Mouse (Mus musculus) spleen, embryonic (tissue): ENCODE data around the gene Polr2e.

Source experiments
- CTCF ChIA-PET: fragments of 350-600 bp; sonication (Branson Sonifier 250); formaldehyde crosslinking; loops from one replicate; lab custom pipeline; 2022; lab: Charles Lee

The Polr2e gene

DNA sequence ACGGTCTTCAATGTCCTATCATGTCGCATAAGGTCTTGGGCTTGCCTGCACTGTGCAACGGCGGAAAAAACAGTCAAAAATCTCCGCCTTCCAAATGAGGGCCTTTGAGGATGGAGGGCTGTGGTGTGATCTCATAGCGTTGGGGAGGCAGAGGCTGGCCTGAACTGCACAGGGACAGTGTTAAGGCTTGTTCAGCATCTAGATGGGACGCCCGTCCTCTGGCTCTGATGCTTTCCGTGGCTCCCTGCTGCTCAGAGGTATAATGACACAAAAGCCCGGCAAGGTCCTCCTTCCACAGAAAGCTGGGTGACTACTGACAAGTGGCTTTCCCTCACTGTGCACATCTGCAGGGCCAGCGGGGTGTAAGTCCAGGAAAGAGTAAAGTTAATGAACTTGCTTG is 19.4 kb downstream of the Polr2e start:
- CTCF ChIA-PET: interaction anchor here (0.8 kb wide), 1 partner anchor 32 kb away, joined by 3 read pairs; no protein-coding TSS in a partner anchor

DNA sequence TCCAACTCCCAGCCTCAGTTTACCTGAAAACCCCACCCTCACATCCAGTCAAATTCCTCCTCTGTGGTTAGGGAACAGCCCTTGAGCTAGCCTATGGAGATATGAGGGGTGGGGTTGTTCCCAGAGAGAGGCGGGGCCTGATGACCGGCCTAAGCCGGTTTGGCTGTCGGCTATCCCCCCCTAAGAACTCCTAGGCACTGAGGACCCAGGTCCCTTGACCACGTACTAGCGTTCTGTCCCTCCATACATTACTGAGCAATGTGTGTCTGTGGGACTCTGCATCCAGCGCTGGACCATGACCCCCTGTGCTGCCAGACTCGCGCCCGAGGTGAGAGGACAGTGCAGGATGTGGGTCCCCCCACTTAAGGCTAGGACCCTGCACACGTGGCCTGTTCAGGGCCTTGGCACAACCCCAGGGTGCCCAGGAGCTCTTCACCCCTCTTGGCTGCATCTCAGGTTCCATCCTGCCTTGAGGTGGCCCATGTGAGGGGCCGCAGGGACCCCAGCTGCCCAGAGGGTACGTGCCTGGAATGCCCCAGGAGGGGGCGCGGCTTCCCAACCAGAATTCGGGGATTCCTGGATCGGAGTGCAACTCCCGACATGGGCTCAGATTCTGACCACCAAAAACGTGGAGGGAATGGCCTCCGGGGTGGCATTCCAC is 20.0 kb downstream of the Polr2e start:
- CTCF ChIA-PET: no interaction called here

DNA sequence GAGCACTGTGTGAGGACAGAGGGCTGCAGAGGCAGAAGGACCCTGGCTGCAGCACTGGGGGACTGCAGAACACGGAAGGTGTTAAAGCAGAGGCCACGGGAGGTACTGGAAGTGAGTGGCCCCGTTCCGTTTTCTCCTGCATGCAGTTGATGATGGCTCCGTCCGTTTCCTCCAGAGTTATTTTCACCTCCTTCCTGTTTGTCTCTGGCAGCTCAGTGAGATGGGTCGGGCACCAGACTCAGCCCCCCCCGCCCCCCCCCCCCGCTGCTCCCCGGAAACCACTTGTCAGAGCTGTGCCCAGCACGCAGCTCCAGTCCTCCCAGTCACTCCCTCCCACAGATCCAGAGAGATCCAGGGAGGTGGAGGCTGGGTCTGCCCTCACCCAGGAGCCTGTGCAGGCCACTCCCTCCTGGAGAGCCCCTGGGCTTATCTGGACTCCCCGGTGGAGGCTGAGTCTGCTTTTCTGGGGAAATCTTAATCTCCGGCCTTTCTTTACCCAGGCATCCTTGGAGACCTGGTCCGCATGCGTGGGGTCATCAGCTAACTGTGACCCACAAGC is 20.8 kb downstream of the Polr2e start:
- CTCF ChIA-PET: no interaction called here

DNA sequence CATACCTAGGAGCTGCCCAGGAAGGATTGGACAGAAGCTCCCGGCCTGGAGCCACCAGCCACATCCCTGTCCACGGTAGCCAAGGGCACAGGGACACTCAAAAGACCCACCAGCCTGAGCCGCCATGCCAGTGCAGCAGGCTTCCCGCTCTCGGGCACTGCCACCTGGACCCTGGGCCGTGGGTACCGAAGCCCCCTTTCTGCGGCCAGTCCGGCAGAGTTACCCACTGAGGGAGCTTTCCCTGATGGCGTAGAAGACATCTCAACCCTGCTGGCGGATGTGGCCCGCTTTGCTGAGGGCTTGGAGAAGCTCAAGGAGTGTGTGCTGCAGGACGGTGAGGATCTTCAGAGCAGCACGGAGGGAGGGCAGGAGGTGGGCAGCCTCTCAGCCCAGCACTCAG is 21.8 kb downstream of the Polr2e start:
- CTCF ChIA-PET: interaction anchor here (0.7 to 2.0 kb wide), 6 partner anchors 8 to 97 kb away, joined by 3 to 7 read pairs (median 4); no protein-coding TSS in a partner anchor

DNA sequence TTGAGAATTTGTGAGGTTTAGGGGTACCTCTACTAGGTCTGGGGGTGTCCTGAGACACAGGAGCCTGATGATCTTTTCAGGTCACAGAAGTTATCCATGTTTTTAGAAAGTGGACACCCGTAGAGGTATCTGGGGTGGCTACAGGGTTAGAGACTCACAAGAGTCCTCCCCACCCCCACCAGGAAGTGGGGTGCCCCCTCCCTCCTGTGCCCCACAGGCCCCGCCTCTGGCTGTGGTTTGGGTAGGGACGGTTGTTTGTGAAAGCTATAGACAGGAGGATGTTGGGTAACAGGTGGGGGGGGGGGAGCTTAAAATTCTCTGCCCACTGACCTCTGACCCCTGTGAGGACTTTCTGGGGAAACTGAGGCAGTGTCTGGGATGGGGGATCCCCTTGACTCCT is 22.2 kb downstream of the Polr2e start:
- CTCF ChIA-PET: interaction anchor here (0.7 to 2.0 kb wide), 6 partner anchors 9 to 98 kb away, joined by 3 to 7 read pairs (median 4); no protein-coding TSS in a partner anchor

DNA sequence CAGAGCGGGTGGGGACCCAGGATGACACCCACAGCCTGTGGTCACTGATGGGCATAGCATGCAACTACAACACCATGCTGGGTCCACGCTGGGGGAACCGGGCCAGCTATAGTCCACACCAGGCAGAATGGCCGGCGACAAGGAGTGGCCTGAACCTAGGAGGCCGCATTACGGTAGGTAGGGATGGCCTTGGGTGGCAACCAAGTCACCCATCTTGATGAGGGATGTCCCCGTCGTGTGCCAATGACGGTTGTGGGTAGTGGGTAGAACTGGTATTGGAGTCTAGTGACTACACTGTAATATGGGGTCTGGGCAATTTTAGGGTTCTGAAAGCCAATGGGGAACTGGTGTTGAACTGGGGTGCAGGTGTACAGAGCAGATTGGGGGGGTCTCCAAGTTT is 22.7 kb downstream of the Polr2e start:
- CTCF ChIA-PET: interaction anchor here (0.7 to 2.0 kb wide), 4 partner anchors 9 to 27 kb away, joined by 3 to 7 read pairs (median 4); no protein-coding TSS in a partner anchor

DNA sequence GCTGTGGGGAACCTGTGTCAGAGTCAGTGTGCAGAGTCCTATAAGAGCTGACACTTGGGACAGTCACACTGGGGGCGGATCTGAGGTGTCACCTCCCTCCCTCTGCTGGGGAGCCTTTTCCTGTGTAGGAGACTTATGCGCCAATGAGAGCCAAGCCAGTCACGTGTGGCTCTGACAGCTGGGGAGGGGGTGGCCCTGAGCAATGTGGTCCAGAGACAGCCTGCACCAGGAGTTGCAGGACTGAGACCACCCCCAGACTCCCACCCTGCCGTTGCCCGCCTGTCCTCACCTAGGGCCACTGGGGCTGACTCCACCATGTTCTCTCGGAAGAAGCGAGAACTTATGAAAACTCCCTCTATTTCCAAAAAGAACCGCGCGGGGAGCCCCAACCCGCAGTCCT is 23.1 kb downstream of the Polr2e start, which contains the start of gene Arhgap45:
Gene Arhgap45, plus strand, starts transcription at position 143 of the 400 bp plus-strand sequence.
- CTCF ChIA-PET: interaction anchor here (1.3 to 2.0 kb wide), 2 partner anchors 9 to 27 kb away, joined by 3 to 7 read pairs; no protein-coding TSS in a partner anchor

DNA sequence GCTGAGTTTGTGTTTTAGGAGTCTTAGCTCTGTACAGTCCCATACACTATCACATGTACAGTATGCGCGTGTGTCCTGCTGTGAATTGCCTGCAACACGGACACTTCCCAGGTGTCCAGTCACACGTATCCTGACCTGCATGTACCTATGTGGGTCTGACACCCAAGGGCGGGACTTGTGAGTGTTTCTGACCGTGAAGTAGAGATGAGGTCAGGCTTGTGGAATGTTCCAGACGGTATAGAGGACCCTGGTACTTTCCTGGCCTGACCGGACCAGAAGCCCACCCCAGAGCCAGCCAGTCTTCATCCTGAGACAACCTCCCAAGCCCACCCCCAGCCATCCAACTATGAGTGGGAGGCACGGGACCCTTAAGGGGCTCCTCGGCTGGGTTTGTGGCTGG is 24.0 kb downstream of the Polr2e start:
- CTCF ChIA-PET: interaction anchor here (0.6 kb wide), 1 partner anchor 88 kb away, joined by 3 read pairs; no protein-coding TSS in a partner anchor

DNA sequence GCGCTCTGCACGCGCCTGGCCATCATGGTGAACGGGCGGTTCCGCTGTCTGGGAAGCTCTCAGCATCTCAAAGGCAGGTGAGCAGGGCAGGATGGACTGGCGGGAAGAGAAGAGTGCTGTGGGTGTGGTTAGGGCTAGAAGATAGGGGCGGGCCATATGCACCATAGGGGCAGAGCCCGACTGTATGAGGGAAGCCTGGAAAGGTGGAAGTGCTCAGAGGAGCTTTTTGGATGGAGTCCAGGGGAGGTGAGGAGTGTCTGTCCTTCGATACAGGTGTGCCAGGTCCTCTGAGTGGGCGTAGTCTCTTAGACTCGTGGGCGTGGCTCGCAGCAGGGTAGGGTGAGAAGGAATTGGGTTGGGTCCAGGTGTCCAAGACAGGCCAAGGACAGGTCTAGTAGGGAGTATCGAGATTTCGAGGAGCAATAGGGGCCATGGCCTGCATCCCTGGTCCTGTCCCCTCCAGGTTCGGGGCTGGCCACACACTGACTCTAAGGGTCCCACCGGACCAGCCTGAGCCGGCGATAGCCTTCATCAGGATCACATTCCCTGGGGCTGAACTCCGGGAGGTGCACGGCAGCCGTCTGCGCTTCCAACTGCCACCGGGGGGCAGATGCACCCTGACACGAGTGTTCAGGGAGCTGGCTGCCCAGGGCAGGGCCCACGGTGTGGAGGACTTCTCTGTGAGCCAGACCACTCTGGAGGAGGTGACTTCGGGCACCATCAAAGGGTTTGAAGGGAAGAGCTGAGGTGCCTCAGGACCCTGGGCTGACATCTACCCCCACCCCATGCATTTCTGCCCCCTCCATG is 24.9 kb downstream of the Polr2e start:
- CTCF ChIA-PET: no interaction called here

DNA sequence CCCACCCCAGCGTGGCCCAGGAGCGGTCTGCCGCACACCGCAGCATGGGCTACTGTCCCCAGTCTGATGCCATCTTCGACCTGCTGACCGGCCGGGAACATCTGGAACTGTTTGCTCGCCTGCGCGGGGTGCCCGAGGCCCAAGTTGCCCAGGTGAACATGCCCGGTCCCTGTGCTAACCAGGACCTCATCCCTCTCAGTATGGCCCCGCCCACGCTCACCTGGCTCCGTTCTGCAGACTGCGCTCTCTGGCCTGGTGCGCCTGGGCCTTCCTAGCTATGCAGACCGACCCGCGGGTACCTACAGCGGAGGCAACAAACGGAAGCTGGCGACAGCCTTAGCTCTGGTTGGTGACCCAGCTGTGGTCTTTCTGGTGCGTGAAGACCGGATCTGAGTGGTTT is 26.0 kb downstream of the Polr2e start:
- CTCF ChIA-PET: no interaction called here

DNA sequence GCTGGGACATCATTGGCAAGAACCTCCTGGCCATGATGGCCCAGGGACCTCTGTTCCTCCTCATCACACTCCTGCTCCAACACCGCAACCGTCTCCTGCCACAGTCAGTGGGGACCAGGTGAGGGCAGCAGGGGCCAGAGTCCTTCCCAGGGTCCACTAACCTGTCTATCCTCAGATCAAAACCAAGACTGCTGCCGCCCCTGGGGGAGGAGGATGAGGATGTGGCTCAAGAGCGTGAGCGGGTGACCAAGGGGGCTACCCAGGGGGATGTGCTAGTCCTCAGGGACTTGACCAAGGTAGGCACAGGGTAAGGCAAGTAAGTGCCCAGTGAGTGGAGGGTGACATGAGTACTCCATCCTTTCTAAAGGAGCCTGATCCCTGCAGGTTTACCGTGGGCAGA is 27.9 kb downstream of the Polr2e start:
- CTCF ChIA-PET: no interaction called here

DNA sequence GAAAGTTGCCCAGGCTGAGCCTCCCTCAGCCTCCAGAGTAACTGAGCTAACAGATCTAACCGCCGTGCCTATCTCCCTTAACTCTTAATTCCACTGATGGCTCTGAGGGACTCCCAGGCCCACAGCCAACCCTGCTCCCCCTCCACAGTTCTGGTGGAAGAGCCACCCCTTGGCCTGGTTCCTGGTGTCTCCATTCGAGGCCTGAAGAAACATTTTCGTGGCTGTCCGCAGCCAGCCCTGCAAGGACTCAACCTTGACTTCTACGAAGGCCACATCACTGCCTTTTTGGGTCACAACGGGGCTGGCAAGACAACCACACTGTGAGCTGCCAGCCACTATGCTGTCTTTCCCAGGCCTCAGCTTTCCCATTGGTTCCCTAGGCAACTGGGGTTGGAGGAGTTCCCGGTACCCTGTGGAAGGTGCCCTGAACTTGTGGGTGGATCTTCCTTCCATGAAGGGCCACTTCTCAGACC is 35.3 kb downstream of the Polr2e start:
- CTCF ChIA-PET: no interaction called here

DNA sequence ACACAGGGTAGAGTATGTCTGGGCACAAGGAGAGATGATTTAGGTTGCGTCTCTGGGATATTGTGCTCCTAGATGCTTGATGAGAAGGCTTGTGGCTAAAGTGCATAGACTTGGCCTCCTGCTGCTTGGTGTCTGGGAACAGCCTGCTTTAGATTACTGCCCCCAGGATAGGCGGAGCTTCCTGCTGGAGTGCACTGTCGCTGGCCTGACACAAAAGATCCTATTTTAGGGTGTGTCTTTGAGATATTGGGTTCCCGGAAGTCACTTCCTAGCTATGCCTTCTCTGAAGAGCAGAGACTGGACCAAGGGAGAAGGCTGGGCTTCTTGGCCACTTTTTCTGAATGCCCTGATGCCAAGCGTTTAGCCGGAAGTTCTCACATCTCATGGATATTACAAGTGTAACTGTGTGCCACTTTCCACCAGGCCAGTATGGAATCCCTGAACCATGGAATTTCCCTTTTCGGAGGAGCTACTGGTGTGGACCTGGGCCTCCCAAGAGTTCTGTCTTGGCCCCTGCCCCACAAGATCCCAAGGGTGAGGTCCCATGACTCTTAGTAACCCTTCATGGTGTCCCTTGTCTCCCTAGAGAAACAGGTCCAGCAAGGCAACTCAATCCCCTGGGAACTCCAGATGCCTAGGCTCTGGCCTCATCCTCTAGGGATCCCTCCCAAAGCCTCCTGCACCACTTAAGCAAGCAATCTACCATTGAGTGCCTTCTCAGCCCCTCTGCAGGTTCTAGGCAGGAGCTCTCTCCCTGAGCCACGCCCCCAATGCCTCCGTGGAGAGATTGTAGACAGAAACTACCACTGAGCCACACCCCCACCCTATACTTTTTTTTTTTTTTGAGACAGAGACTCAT is 36.0 kb downstream of the Polr2e start:
- CTCF ChIA-PET: no interaction called here

DNA sequence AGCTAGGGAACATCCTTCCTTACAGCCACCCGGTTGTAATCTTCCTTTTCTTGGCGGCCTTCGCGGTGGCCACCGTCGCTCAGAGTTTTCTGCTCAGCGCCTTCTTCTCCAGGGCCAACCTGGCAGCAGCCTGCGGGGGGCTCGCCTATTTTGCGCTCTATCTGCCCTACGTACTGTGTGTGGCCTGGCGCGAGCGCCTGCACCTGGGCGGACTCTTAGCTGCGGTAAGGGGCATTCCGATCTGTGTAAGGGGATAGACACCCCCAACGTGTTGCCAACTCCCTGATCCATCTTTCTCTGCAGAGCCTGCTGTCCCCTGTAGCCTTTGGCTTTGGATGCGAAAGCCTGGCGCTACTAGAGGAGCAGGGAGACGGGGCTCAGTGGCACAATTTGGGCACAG is 36.8 kb downstream of the Polr2e start:
- CTCF ChIA-PET: no interaction called here

DNA sequence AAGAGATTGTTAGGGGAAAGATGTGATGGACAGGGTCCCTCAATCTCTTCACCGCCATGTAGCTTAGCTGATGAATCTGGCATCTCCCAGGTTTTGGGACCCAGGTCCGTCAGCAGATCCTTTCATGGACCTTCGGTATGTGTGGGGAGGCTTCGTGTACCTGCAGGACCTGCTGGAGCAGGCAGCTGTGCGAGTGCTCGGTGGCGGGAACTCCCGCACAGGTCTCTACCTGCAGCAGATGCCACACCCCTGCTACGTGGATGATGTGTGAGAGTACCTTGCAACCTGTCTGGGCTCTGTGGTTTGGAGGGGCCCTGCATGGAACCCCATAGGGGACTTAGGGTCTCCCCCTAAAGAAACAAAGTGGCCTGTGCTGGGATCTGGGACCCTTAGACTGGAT is 37.6 kb downstream of the Polr2e start:
- CTCF ChIA-PET: no interaction called here

DNA sequence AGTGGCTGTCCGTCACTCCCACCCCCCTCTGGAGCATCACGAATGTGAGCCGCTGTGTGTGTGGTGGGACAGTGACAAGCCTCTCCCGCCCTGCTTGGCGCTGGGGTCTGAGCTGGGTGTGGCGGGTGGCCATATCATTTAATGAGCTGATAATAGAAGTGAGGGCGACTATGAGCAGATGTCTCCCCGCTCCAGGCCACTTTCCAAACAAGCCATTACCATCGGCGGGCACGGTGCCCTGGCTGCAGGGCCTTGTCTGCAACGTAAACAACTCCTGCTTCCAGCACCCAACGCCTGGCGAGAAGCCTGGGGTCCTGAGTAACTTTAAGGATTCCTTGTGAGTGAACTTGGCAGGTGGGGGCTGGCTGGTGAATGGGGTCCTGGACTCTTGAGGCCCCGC is 41.8 kb downstream of the Polr2e start:
- CTCF ChIA-PET: interaction anchor here (0.7 to 1.1 kb wide), 2 partner anchors 19 to 23 kb away, joined by 3 to 4 read pairs; no protein-coding TSS in a partner anchor

DNA sequence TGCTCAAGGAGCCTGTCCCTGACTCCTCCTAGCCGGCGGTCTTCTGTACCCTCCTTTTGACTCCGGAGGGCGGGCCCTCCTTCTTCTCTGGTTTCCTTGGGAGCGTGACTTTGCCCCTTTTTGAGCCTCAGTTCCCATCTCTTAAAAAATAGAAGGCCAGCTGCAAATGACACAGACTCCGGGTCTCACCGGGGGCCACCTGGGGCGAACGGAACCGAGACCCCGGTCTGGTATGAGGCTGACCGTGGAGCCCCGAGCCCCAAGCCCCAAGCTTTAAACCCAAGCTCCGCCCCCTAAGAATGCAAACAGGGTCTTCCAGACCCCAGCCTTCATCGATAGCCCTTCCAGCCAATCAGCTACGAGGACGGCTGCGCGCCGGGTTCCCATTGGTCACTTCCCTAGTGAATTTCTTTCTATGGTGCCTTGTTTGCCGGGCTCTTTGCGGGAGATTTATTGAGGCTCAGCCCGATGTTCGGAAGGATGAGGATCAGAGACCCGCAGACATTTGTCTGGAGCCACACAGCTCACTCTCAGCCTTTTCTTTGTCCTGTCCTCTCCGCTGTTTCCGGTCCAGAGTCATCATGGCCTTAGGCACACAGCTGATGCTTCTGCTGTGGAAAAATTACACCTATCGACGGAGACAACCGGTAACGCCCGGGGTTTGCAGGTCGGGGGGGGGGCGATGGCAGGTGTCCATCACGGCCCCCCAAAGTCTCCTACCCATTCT is 42.4 kb downstream of the Polr2e start:
- CTCF ChIA-PET: interaction anchor here (0.7 kb wide), 1 partner anchor 24 kb away, joined by 4 read pairs; no protein-coding TSS in a partner anchor

DNA sequence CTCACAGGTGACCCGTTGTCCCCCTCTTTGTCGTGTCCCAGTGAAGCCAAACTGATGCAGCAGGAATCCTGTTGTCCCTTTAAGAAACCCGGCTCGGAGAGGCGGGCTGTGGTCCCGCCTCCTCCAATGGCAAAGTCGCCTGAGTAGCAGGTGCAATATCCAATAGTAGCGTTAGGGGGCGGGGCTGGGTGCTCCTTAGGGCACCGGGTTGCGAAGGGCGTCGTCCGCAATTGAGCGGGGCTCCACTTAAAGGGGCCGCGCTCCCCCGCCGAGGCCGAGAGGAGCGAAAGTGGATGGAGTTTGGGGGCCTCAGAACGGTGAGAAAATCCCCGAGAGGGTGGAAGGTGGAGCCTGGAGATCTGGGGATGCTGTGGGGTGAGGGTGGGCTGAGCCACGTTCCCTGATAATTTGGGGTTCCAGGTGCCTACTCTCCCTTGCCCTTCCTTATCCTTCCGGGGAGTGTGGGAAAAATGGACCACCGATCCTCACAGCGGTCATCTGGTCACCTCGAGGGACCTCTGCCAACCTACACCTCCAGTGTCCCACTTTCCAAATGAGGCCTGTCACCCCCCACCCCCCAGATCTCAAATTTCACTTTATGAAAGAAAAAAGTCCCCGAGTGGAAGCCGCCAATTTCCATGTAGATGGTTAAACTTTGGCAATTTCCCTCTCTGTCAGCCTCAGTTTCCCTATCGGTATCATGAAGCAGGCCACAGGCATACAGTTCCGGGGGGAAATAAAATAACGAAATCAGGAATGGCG is 43.1 kb downstream of the Polr2e start, which contains the start of gene Abca7:
Gene Abca7, plus strand, starts transcription at position 223 of the 762 bp plus-strand sequence.
- CTCF ChIA-PET: interaction anchor here (0.7 to 1.3 kb wide), 3 partner anchors 25 to 867 kb away, joined by 3 to 4 read pairs (median 3); no protein-coding TSS in a partner anchor

DNA sequence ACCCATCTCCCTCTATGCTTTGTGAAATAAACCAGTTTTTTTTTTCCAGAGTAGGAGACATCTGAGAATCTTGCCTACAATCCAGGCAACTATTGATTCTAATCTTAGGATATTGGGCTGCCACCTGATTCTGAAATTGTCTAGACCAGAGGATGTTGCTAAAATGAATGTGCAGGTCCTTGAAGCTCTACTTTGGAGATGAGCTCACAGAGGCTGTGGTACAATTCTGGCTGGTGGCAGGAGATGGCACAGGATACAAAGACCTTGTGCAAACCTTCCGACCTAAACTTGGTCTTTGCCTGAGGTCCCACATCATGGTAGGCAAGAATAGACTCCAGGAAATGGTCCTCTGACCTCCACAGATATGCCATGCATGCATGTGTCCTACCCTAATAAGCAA is 44.0 kb downstream of the Polr2e start:
- CTCF ChIA-PET: interaction anchor here (0.7 to 1.3 kb wide), 3 partner anchors 25 to 868 kb away, joined by 3 to 4 read pairs (median 3); no protein-coding TSS in a partner anchor
